Mouse (Mus musculus) spleen, adult 2 months (tissue): ENCODE measurements at regions not wholly inside any gene's neighbourhood (a gene's known extent, or its start where the extent isn't known, plus 50 kb on each side); places are given as distances from the start of the nearest gene placed in this dataset.

Experiments
- DNase-seq, 2 experiments: peaks; one replicate each; pipeline versions ENCODE4 v3.0.0 to v3.0.0-alpha.2; 2012 to 2021; ENCODE audit warnings: low spot score in 2 of 2, low read depth in 1 of 2
- H3K27ac ChIP-seq: fragments of 200-500 bp; 2 replicates; pipeline ENCODE4 v1.5.1; 2012; ENCODE audit warnings: low read length, inconsistent platforms; ENCODE audit not compliant: insufficient read depth
- H3K27me3 ChIP-seq: fragments of 200-500 bp; 2 replicates; pipeline ENCODE4 v1.6.1; 2012; ENCODE audit warnings: mild to moderate bottlenecking, moderate library complexity, low read length, inconsistent platforms; ENCODE audit not compliant: control insufficient read depth, insufficient read depth
- H3K36me3 ChIP-seq: fragments of 200-500 bp; 2 replicates; pipeline ENCODE4 v1.6.1; 2012; ENCODE audit warnings: mild to moderate bottlenecking, low read length, inconsistent platforms; ENCODE audit not compliant: control insufficient read depth, insufficient read depth
- H3K4me1 ChIP-seq: fragments of 200-500 bp; 2 replicates; pipeline ENCODE4 v1.6.1; 2011; ENCODE audit warnings: inconsistent platforms; ENCODE audit not compliant: control insufficient read depth, insufficient read depth, insufficient read length
- H3K4me3 ChIP-seq: fragments of 200-500 bp; 2 replicates; pipeline ENCODE4 v1.5.1; 2011; ENCODE audit warnings: mild to moderate bottlenecking, inconsistent platforms; ENCODE audit not compliant: insufficient read depth, insufficient read length; ENCODE audit errors: extremely low read depth
- CTCF ChIP-seq: fragments of 200-500 bp; IDR thresholded peaks from 2 replicates; pipeline ENCODE4 v1.5.1; 2011; ENCODE audit warnings: mild to moderate bottlenecking, inconsistent platforms; ENCODE audit not compliant: insufficient read depth, insufficient read length, insufficient replicate concordance; ENCODE audit errors: extremely low read depth
- POLR2A ChIP-seq: fragments of 200-500 bp; IDR thresholded peaks from 2 replicates; pipeline ENCODE4 v1.6.1; 2011; ENCODE audit warnings: low read depth, low read length, inconsistent platforms
- WGBS: fragments of 180-500 bp; shearing (Covaris S2); methylation state at CpG from one replicate; pipeline ENCODE4 v1.1.7; 2018; 5-methylcytosine and 5-hydroxymethylcytosine counted together

DNA sequence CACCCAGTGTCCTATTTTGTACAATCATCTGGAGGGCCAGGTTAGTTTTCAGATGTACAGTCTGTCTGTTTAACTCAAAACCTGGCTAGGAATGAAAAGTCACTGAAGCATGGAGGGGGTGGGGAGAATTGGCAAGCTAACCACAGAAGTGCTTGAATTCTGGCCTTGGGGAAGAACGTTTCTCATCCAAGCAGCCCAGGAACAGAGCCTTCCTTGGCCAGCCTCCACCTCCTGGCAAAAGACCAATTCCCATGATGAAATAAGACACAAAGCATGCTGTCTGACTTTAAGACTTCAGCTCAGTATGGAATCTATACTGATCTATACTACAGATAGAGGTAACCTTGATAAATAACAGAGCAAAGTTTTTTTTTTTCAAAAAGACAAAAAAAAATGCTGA lies 80.3 kb upstream of the Zfp648 start:
- DNase-seq, result no peak
- 17% methylated on average over 1 of the region's 1 CpGs for WGBS
- Histone ChIP-seq H3K4me1 (peaks cover 4% of the 10 kb centered on the region; the same call in 1 of the 2 replicates), H3K4me3 (no peak overlapping the region), H3K36me3 (no peaks in the 10 kb centered on the region), H3K27ac (no peak overlapping the region), H3K27me3 (no peaks in the 10 kb centered on the region)
- TF ChIP-seq POLR2A (no peak), CTCF (no peak)

DNA sequence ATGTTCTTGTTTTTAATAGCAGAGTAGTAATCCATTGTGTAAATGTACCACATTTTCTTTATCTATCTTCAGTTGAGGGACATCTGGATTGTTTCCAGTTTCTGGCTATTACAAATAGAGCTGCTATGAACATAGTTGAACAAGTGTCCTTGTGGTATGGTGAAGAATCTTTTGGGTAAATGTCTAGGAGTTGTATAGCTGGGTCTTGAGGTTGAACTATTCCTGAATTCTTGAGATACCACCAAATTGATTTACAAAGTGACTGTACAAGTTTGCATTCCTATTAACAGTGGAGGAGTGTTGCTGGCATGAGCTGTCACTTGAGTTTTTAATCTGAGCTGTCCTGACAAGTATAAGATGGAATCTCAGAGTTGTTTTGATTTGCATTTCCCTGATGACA lies 76.0 kb upstream of the Zfp648 start:
- no peak overlapping the region for H3K4me3 ChIP-seq
- TF ChIP-seq POLR2A, result no peak
- no peak for TF ChIP-seq CTCF
- H3K4me1 ChIP-seq, result no peaks in the 10 kb centered on the region
- no peaks in the 10 kb centered on the region for H3K27me3 ChIP-seq
- H3K36me3 ChIP-seq, result no peaks in the 10 kb centered on the region
- DNase-seq, result no peak
- H3K27ac ChIP-seq, result no peak overlapping the region

DNA sequence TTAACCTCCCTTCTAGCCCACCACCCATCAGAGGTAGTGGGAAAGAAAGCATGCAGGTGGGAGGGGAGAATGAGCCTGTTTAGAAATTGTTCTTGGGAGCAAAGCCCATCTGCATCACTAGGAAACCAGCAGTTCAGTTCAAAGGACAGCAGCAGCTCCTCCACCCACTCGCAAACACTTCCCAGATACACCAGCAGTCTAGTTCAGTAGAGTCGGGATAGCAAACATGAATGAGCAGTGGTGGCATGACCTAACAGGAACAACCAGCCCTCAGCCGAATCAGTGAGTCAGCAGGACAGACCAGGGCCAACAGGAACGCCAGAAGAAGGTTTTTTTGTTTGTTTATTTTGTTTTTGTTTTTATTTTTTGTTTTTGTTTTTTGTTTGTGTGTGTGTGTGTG lies 74.5 kb upstream of the Zfp648 start:
- no peaks in the 10 kb centered on the region for H3K27me3 ChIP-seq
- WGBS, result 62% methylated on average over 4 of the region's 4 CpGs
- no peak overlapping the region for H3K27ac ChIP-seq
- no peaks in the 10 kb centered on the region for H3K36me3 ChIP-seq
- TF ChIP-seq POLR2A (no peak), CTCF (no peak)
- H3K4me3 ChIP-seq, result no peak overlapping the region
- no peak for DNase-seq
- no peaks in the 10 kb centered on the region for H3K4me1 ChIP-seq

DNA sequence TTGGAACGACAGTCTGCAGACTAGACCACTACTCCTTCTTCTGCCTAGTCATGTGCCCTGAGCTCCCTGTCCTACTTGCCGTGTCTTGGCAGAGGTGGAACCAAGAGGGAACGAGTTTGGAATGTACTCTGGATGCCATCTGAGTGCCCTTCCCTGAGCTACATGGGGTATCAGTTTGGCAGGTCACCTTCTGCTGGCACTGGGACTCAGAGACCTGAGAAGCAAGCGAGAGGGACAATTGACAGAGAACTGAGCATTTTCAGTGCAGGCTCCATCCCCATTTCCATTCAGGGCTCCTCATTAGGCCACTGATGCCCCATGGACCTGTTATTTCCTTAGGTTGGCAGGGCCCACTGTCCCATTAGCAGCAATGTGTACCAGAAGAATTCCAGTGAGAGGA lies 61.5 kb upstream of the Zfp648 start:
- TF ChIP-seq CTCF (no peak), POLR2A (no peak)
- WGBS, result 89% methylated on average over 4 of the region's 4 CpGs
- Histone ChIP-seq H3K4me1 (no peaks in the 10 kb centered on the region), H3K36me3 (no peaks in the 10 kb centered on the region), H3K27ac (no peak overlapping the region), H3K27me3 (no peaks in the 10 kb centered on the region), H3K4me3 (no peak overlapping the region)
- no peak for DNase-seq

DNA sequence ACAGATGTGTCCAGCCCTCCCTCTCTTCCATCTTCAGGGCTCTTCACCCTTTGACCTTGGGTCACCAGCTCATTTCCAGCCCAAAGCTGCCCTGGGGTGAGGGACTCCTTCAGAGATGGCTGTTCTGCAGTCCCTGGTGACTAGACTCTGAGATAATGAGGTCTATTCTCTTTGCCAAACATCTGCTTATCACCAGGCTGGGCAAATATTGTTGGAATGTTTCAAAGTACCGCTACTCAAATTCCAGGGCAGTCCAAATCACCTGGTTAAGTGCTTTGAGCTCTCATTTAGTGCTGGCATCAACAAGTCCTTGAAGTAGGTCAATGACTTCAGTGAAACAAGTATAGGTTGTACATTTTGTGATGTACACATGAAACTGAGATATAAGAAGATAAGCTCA lies 57.3 kb upstream of the Zfp648 start:
- no peak for DNase-seq
- H3K36me3 ChIP-seq, result no peaks in the 10 kb centered on the region
- H3K4me3 ChIP-seq, result no peak overlapping the region
- H3K27ac ChIP-seq, result no peak overlapping the region
- TF ChIP-seq POLR2A, result no peak
- no peak for TF ChIP-seq CTCF
- H3K4me1 ChIP-seq, result no peaks in the 10 kb centered on the region
- no peaks in the 10 kb centered on the region for H3K27me3 ChIP-seq
- 83% methylated on average over 1 of the region's 1 CpGs for WGBS

DNA sequence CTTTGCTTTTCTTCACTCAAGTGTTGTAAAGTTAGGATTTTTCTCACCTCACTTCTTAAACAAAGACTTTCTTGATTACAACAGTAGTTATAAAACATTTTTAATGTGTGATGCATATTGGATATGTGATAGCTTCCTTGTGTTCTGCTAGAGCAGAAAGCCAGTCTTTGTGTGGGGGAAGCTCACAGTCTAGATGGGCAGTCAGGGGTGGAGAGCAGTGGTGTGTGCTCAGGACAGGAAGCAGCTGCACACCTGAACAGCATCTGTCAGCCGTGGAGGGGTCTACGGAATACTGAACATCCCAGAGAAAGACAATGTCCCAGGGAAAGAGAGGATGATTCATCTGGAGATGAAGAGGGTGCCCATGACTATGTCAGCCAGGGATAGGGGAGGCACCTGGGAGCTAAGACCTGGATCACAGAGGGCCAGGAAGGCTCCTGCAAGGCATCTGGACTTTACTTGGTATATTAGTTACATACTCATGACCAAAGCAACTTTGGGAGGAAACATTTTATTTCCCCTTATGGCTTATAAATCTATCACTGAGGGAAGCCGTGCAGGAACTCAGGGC lies 53.9 kb upstream of the Zfp648 start:
- H3K4me3 ChIP-seq, result no peak overlapping the region
- no peak for TF ChIP-seq CTCF
- no peak for TF ChIP-seq POLR2A
- 48% methylated on average over 3 of the region's 3 CpGs for WGBS

DNA sequence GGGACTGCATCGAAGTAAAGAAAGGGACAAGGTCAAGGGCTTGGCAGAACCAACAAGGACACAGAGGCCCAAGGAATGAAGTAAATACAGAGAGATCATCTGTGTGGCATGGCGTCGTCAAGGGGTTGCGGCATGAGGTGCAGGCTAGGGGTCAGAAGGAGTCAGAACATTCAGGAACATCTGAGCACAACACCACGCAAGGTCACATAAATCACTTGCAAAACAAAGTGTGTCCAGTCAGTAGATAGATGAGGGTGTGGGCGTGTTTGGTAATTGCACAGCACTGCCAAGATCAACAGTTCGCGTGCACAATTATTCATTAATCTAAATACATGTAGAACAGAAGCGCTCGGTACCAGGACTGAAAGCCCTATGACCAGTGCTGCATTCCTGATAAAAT lies 52.0 kb upstream of the Zfp648 start:
- no peaks in the 10 kb centered on the region for H3K4me1 ChIP-seq
- no peak overlapping the region for H3K27ac ChIP-seq
- H3K36me3 ChIP-seq, result no peaks in the 10 kb centered on the region
- H3K27me3 ChIP-seq, result no peaks in the 10 kb centered on the region
- H3K4me3 ChIP-seq, result no peak overlapping the region
- 80% methylated on average over 10 of the region's 10 CpGs for WGBS
- DNase-seq, result no peak
- no peak for TF ChIP-seq CTCF
- no peak for TF ChIP-seq POLR2A

More for the DNA sequence above, 53.9 kb upstream of the Zfp648 start:
- no peak overlapping the region for H3K27ac ChIP-seq
- DNase-seq, result no peak
- H3K4me1 ChIP-seq, result no peaks in the 10 kb centered on the region
- H3K27me3 ChIP-seq, result no peaks in the 10 kb centered on the region
- H3K36me3 ChIP-seq, result no peaks in the 10 kb centered on the region
